In the genomic region with DNA sequence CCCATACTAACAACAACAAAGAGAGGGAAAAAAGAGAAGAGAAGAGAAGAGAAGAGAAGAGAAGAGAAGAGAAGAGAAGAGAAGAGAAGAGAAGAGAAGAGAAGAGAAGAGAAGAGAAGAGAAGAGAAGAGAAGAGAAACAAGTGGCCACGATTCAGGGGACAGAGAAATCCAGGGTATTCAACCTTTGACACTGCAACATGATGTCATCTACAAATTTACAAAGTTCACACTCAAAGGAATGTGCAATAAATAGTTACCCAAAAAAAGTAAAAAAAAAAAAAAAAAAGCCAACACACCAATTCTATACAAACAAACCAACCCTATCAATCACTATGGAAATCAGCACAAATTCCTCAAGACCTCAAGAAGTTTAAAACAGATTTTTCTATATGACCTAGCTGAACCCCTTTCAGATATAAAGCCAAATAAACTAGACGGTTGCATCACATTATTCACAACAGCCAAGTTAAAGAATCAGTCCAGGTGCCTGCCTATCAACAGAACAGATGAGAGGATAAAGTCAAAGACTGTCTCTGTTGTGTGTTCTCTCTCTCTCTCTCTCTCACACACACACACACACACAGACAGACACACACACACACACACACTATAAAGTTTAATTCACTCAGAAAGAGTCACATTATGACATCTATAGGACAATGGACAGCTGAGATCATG, we compare ENCODE assay signal across 26 mouse cellular contexts.
"Had no signal": no experiment of that assay in that cellular context is flagged by ENCODE, and none has a peak within 500 bp of the region (broad histone marks: within the 10 kb centered on the region; RNA-seq: fewer than 3 reads in every experiment).

No protein-coding gene starts in this region.

- ATAC-seq: hindbrain, postnatal 0 days; intestine, embryonic 16.5 days had no signal

- H3K4me1 ChIP-seq: heart, embryonic 13.5 days; heart, embryonic 15.5 days; hindbrain, embryonic 13.5 days; hindbrain, embryonic 15.5 days; kidney, embryonic 15.5 days; limb, embryonic 13.5 days; limb, embryonic 15.5 days had no signal

- H3K4me3 ChIP-seq: heart, adult 2 months; heart, embryonic 13.5 days; heart, embryonic 15.5 days; hindbrain, embryonic 13.5 days; hindbrain, embryonic 15.5 days; kidney, embryonic 15.5 days; limb, embryonic 13.5 days; limb, embryonic 15.5 days had no signal

- DNase-seq: gastrocnemius, postnatal 14 days; gastrocnemius, postnatal 36 days; heart, adult 11 months; heart, adult 2 months; heart, postnatal 14 days; heart, postnatal 36 days; kidney, adult 11 months; kidney, adult 2 months; kidney, adult 9 months; kidney, postnatal 14 days; kidney, postnatal 36 days; layer of hippocampus, adult 9-11 months; layer of hippocampus, postnatal 36 days; left cerebral cortex, postnatal 4 days had no signal

- H3K9ac ChIP-seq: heart, embryonic 13.5 days; heart, embryonic 15.5 days; hindbrain, embryonic 13.5 days; hindbrain, embryonic 15.5 days; kidney, embryonic 15.5 days; limb, embryonic 13.5 days; limb, embryonic 15.5 days; liver, embryonic 14.5 days had no signal

- H3K27ac ChIP-seq: heart, adult 2 months; heart, embryonic 13.5 days; heart, embryonic 15.5 days; hindbrain, embryonic 13.5 days; hindbrain, embryonic 15.5 days; hindbrain, postnatal 0 days; kidney, embryonic 15.5 days; kidney, postnatal 0 days; limb, embryonic 13.5 days; limb, embryonic 15.5 days; liver, embryonic 14.5 days had no signal

- H3K9me3 ChIP-seq: heart, embryonic 13.5 days; heart, embryonic 15.5 days; hindbrain, embryonic 13.5 days; hindbrain, embryonic 15.5 days; kidney, embryonic 15.5 days; limb, embryonic 13.5 days; limb, embryonic 15.5 days had no signal

- H3K4me2 ChIP-seq: heart, embryonic 11.5 days; heart, embryonic 13.5 days; heart, embryonic 15.5 days; hindbrain, embryonic 13.5 days; hindbrain, embryonic 15.5 days; kidney, embryonic 15.5 days; limb, embryonic 13.5 days; limb, embryonic 15.5 days had no signal

- H3K27me3 ChIP-seq: heart, embryonic 13.5 days; heart, embryonic 15.5 days; hindbrain, embryonic 13.5 days; hindbrain, embryonic 15.5 days; kidney, embryonic 15.5 days; limb, embryonic 13.5 days; limb, embryonic 15.5 days had no signal
